Mouse (Mus musculus): ENCODE data around the gene Olfr1505.

Olfr1505 gene

DNA sequence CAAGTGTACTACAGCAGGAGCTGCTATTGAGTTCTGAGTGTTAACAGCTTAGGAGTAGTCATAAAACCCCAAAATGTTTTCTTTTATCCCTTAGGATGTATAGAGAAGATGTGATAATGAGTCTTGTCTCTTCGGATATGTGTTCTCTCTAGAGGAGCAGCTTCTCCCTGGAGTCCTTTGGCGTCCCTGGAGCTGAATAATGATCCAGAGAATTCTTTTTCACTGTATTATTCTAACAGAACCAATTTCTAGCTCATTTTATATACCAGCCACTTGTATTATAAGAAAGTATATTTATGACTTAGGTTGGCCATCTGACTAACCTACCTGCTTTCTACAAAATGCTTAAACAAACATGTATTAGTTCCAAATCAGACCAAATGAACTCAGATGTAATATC lies at the start of gene Olfr1505:
Gene Olfr1505 (plus strand): TSS at position 301 of the 400 bp plus-strand sequence.
- DNase-seq (ENCODE audit: low read depth), result no peak

DNA sequence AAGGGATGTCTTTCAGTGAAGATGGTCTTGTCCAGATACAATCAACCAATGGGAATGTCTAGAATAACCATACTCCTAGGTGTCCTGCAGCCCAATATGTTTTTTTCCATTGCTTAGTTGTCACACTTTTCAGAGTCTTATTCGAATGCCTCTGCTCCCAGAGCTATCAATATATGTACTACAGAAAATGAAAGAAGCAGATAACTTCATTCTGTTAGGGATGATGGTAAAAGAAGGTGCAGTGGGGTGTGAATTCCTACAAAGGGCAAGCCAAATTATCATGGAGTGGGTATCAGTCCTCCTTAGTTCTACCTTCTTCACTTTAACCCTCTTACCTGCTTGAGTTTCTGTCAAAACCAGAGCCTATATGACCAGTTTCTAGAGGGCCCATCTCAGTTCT lies 15.5 kb upstream of the Olfr1505 start, which contains the start of gene Olfr1504:
Gene Olfr1504 (minus strand): TSS at position 101 of the 400 bp plus-strand sequence.
- DNase-seq (ENCODE audit: low read depth), result no peak

Data from fibroblast of lung, adult 2 months (primary cell).